Mouse (Mus musculus) cerebellum, postnatal 36 days (tissue): Measurements from ENCODE around the gene Cnot4.
"Not testable (repeated sequence)": the region's sequence is repeated elsewhere in the genome, so short reads cannot be mapped to it uniquely, and the experiment has no call there.

Experiments used
- DNase-seq, 2 experiments: peaks; one replicate each; pipeline ENCODE4 v3.0.0; 2021 to 2022; ENCODE audit warnings: mixed read lengths in 2 of 2

Gene Cnot4

GRCm38 (mm10) chr6:35133579-35134488 is at the start of gene Cnot4:
Gene Cnot4, minus strand, starts transcription at chr6:35133724.
- peak; percentile 98 to 99 for DNase-seq

- DNase-seq, result not testable (repeated sequence)
These were observed 45.8 kb upstream of the Cnot4 start for GRCm38 (mm10) chr6:35179299-35179698.

GRCm38 (mm10) chr6:35177650-35178272 is 44.2 kb upstream of the Cnot4 start:
- peak in 1 of 2 experiments; percentile 38 for DNase-seq

GRCm38 (mm10) chr6:35176979-35177649 is 43.6 kb upstream of the Cnot4 start, which contains the start of gene Nup205:
Gene Nup205, plus strand, starts transcription at chr6:35177421.
- DNase-seq, result peak; percentile 82 to 83

GRCm38 (mm10) chr6:35173181-35173580 is 39.7 kb upstream of the Cnot4 start:
- no peak for DNase-seq

GRCm38 (mm10) chr6:35172028-35172427 is 38.5 kb upstream of the Cnot4 start:
- not testable (repeated sequence) for DNase-seq

- no peak for DNase-seq
These were observed 35.7 kb upstream of the Cnot4 start for GRCm38 (mm10) chr6:35169250-35169649.

- no peak for DNase-seq
These were observed 21.0 kb upstream of the Cnot4 start for GRCm38 (mm10) chr6:35154540-35154939.

GRCm38 (mm10) chr6:35147726-35148422 is 14.3 kb upstream of the Cnot4 start:
- DNase-seq, result no peak

GRCm38 (mm10) chr6:35145569-35145968 is 12.0 kb upstream of the Cnot4 start:
- DNase-seq, result no peak

- DNase-seq, result no peak
These were observed 6.8 kb upstream of the Cnot4 start for GRCm38 (mm10) chr6:35140351-35140750.

- DNase-seq, result no peak
These were observed 1.3 kb upstream of the Cnot4 start for GRCm38 (mm10) chr6:35134844-35135243.

GRCm38 (mm10) chr6:35133246-35133578 is 312 bp downstream of the Cnot4 start:
- DNase-seq, result no peak

- DNase-seq, result peak in 1 of 2 experiments; percentile 15
These were observed 718 bp downstream of the Cnot4 start for GRCm38 (mm10) chr6:35132806-35133205.

- DNase-seq, result no peak
These were observed 11.0 kb downstream of the Cnot4 start for GRCm38 (mm10) chr6:35122488-35122887.

GRCm38 (mm10) chr6:35121925-35122324 is 11.6 kb downstream of the Cnot4 start:
- no peak for DNase-seq

- no peak for DNase-seq
These were observed 31.1 kb downstream of the Cnot4 start for GRCm38 (mm10) chr6:35102457-35102856.

GRCm38 (mm10) chr6:35084927-35085326 is 48.6 kb downstream of the Cnot4 start:
- DNase-seq, result peak in 1 of 2 experiments; percentile 29

- no peak for DNase-seq
These were observed 58.4 kb downstream of the Cnot4 start for GRCm38 (mm10) chr6:35075148-35075547.

- no peak for DNase-seq
These were observed 62.3 kb downstream of the Cnot4 start for GRCm38 (mm10) chr6:35071261-35071660.

GRCm38 (mm10) chr6:35062446-35062845 is 71.1 kb downstream of the Cnot4 start:
- DNase-seq, result no peak

GRCm38 (mm10) chr6:35043127-35043526 is 90.4 kb downstream of the Cnot4 start:
- no peak for DNase-seq

GRCm38 (mm10) chr6:35033341-35033740 is 100.2 kb downstream of the Cnot4 start:
- no peak for DNase-seq
